Mouse (Mus musculus): ENCODE measurements at regions not wholly inside any gene's neighbourhood (a gene's known extent, or its start where the extent isn't known, plus 50 kb on each side); places are given as distances from the start of the nearest gene placed in this dataset.

DNA sequence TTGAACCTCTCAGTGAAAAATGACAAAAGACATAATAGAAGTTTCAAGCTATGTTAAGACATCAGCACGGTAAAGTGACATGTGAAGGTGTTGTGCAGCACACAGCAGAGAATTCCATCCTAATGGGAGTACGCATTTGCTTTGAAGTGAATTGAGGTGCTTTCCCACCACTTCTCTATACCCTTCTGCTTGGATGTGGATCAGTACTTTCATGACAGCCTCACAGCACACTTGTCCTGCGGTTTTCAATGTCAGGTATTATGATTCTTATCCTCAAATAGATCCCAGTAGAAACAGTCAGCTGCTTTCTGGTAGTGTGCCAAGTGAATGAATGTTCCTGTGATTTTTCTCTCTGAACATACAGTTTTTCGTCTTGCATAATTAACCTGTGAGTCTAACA is 380.6 kb upstream of the Cntn5 start:
- TF ChIP-seq TCF12 (IDR thresholded peaks at IDR 0.05; ENCODE audit: insufficient read depth, poor library complexity, severe bottlenecking) (no peak), MAX (IDR thresholded peaks at IDR 0.05; ENCODE audit: low read depth) (no peak)
